Mouse (Mus musculus): ENCODE data around the gene B4galt2. TPM values are rescaled to one million over a fixed set of nuclear protein-coding genes. Genes with fewer than 3 reads are reported as not detected.
A peak's percentile ranks its signal among the peaks of the same experiment; 100 is the strongest.

Gene B4galt2
- polyA plus RNA-seq, 1 experiment = 4.9 TPM

- DNase-seq = no peak
- WGBS = 88% methylated on average over 8 of the region's 8 CpGs
- no peak for TF ChIP-seq POLR2A (IDR thresholded peaks at IDR 0.05; ENCODE audit: low read depth, low read length)
- no peak for TF ChIP-seq CTCF (conservative IDR thresholded peaks at IDR 0.05; ENCODE audit: insufficient read depth, insufficient read length, low read depth, low read length)
- Histone ChIP-seq H3K27ac (ENCODE audit: insufficient read depth, low read depth, low read length) (no peak overlapping the region), H3K36me3 (ENCODE audit: control insufficient read depth, insufficient read depth, low read length) (peaks cover 3% of the 10 kb centered on the region; the same call in 1 of the 2 replicates), H3K4me1 (ENCODE audit: control insufficient read depth, insufficient read depth, low read length) (0 out of 2 replicates have a peak, but pooled peaks cover 2% of the 10 kb centered on the region), H3K27me3 (replicated peaks; ENCODE audit: control insufficient read depth, insufficient read depth, low read length) (no peaks in the 10 kb centered on the region), H3K4me3 (ENCODE audit: insufficient read depth, low read depth, low read length) (no peak overlapping the region)
Measured at GRCm38 (mm10) chr4:117894601-117895000, 11.3 kb upstream of the B4galt2 start.

- Histone ChIP-seq H3K27ac (ENCODE audit: insufficient read depth, low read depth, low read length) (no peak overlapping the region), H3K4me1 (ENCODE audit: control insufficient read depth, insufficient read depth, low read length) (0 out of 2 replicates have a peak, but pooled peaks cover 2% of the 10 kb centered on the region), H3K27me3 (replicated peaks; ENCODE audit: control insufficient read depth, insufficient read depth, low read length) (no peaks in the 10 kb centered on the region), H3K36me3 (ENCODE audit: control insufficient read depth, insufficient read depth, low read length) (peaks cover 3% of the 10 kb centered on the region; the same call in 1 of the 2 replicates), H3K4me3 (ENCODE audit: insufficient read depth, low read depth, low read length) (no peak overlapping the region)
- 11% methylated on average over 9 of the region's 9 CpGs for WGBS
- peak; percentile 62 for DNase-seq
- TF ChIP-seq CTCF (conservative IDR thresholded peaks at IDR 0.05; ENCODE audit: insufficient read depth, insufficient read length, low read depth, low read length) = no peak
- no peak for TF ChIP-seq POLR2A (IDR thresholded peaks at IDR 0.05; ENCODE audit: low read depth, low read length)
Measured at GRCm38 (mm10) chr4:117893376-117893775, 10.1 kb upstream of the B4galt2 start.

GRCm38 (mm10) chr4:117891738-117892161, 8.5 kb upstream of the B4galt2 start, which contains the start of gene Dph2:
TSS of gene Dph2 (minus strand) at chr4:117892032.
- DNase-seq = peak; percentile 94
- H3K36me3 ChIP-seq (ENCODE audit: control insufficient read depth, insufficient read depth, low read length) = no peaks in the 10 kb centered on the region
- under 1% methylated on average over 21 of the region's 21 CpGs for WGBS
- peak within 1 kb of the TSS; percentile 64 for H3K4me3 ChIP-seq (ENCODE audit: insufficient read depth, low read depth, low read length)
- no peak within 1 kb of the TSS for H3K27ac ChIP-seq (ENCODE audit: insufficient read depth, low read depth, low read length)
- H3K27me3 ChIP-seq (replicated peaks; ENCODE audit: control insufficient read depth, insufficient read depth, low read length) = no peaks in the 10 kb centered on the region
- H3K4me1 ChIP-seq (ENCODE audit: control insufficient read depth, insufficient read depth, low read length) = 0 out of 2 replicates have a peak, but pooled peaks cover 2% of the 10 kb centered on the region
- no peak for TF ChIP-seq POLR2A (IDR thresholded peaks at IDR 0.05; ENCODE audit: low read depth, low read length)
- TF ChIP-seq CTCF (conservative IDR thresholded peaks at IDR 0.05; ENCODE audit: insufficient read depth, insufficient read length, low read depth, low read length) = no peak

GRCm38 (mm10) chr4:117890750-117891149, 7.5 kb upstream of the B4galt2 start:
- Histone ChIP-seq H3K36me3 (ENCODE audit: control insufficient read depth, insufficient read depth, low read length) (no peaks in the 10 kb centered on the region), H3K4me3 (ENCODE audit: insufficient read depth, low read depth, low read length) (no peak overlapping the region), H3K27ac (ENCODE audit: insufficient read depth, low read depth, low read length) (no peak overlapping the region), H3K27me3 (replicated peaks; ENCODE audit: control insufficient read depth, insufficient read depth, low read length) (no peaks in the 10 kb centered on the region), H3K4me1 (ENCODE audit: control insufficient read depth, insufficient read depth, low read length) (peaks cover 2% of the 10 kb centered on the region; the same call in 1 of the 2 replicates)
- 74% methylated on average over 8 of the region's 8 CpGs for WGBS
- no peak for DNase-seq
- no peak for TF ChIP-seq POLR2A (IDR thresholded peaks at IDR 0.05; ENCODE audit: low read depth, low read length)
- TF ChIP-seq CTCF (conservative IDR thresholded peaks at IDR 0.05; ENCODE audit: insufficient read depth, insufficient read length, low read depth, low read length) = no peak

- Histone ChIP-seq H3K27ac (ENCODE audit: insufficient read depth, low read depth, low read length) (no peak overlapping the region), H3K4me1 (ENCODE audit: control insufficient read depth, insufficient read depth, low read length) (peaks cover 2% of the 10 kb centered on the region; the same call in 1 of the 2 replicates), H3K36me3 (ENCODE audit: control insufficient read depth, insufficient read depth, low read length) (no peaks in the 10 kb centered on the region; the same call in 1 of the 2 replicates), H3K4me3 (ENCODE audit: insufficient read depth, low read depth, low read length) (no peak overlapping the region), H3K27me3 (replicated peaks; ENCODE audit: control insufficient read depth, insufficient read depth, low read length) (no peaks in the 10 kb centered on the region)
- WGBS = 92% methylated on average over 14 of the region's 14 CpGs
- TF ChIP-seq POLR2A (IDR thresholded peaks at IDR 0.05; ENCODE audit: low read depth, low read length) (no peak), CTCF (conservative IDR thresholded peaks at IDR 0.05; ENCODE audit: insufficient read depth, insufficient read length, low read depth, low read length) (no peak)
- DNase-seq = no peak
Measured at GRCm38 (mm10) chr4:117890031-117890430, 6.7 kb upstream of the B4galt2 start.

GRCm38 (mm10) chr4:117889471-117889870, 6.2 kb upstream of the B4galt2 start:
- Histone ChIP-seq H3K27me3 (replicated peaks; ENCODE audit: control insufficient read depth, insufficient read depth, low read length) (no peaks in the 10 kb centered on the region), H3K4me3 (ENCODE audit: insufficient read depth, low read depth, low read length) (no peak overlapping the region), H3K4me1 (ENCODE audit: control insufficient read depth, insufficient read depth, low read length) (peaks cover 2% of the 10 kb centered on the region; the same call in 1 of the 2 replicates), H3K27ac (ENCODE audit: insufficient read depth, low read depth, low read length) (no peak overlapping the region), H3K36me3 (ENCODE audit: control insufficient read depth, insufficient read depth, low read length) (no peaks in the 10 kb centered on the region; the same call in 1 of the 2 replicates)
- 92% methylated on average over 15 of the region's 15 CpGs for WGBS
- TF ChIP-seq POLR2A (IDR thresholded peaks at IDR 0.05; ENCODE audit: low read depth, low read length) (no peak), CTCF (conservative IDR thresholded peaks at IDR 0.05; ENCODE audit: insufficient read depth, insufficient read length, low read depth, low read length) (no peak)
- DNase-seq = no peak

GRCm38 (mm10) chr4:117887920-117888319, 4.6 kb upstream of the B4galt2 start:
- TF ChIP-seq CTCF (conservative IDR thresholded peaks at IDR 0.05; ENCODE audit: insufficient read depth, insufficient read length, low read depth, low read length) (no peak), POLR2A (IDR thresholded peaks at IDR 0.05; ENCODE audit: low read depth, low read length) (no peak)
- DNase-seq = no peak
- Histone ChIP-seq H3K27me3 (replicated peaks; ENCODE audit: control insufficient read depth, insufficient read depth, low read length) (no peaks in the 10 kb centered on the region), H3K4me1 (ENCODE audit: control insufficient read depth, insufficient read depth, low read length) (peaks cover 6% of the 10 kb centered on the region; the same call in 1 of the 2 replicates), H3K36me3 (ENCODE audit: control insufficient read depth, insufficient read depth, low read length) (no peaks in the 10 kb centered on the region; the same call in 1 of the 2 replicates), H3K4me3 (ENCODE audit: insufficient read depth, low read depth, low read length) (no peak overlapping the region), H3K27ac (ENCODE audit: insufficient read depth, low read depth, low read length) (no peak overlapping the region)
- WGBS = 78% methylated on average over 2 of the region's 2 CpGs
